Mouse (Mus musculus) spleen, postnatal 14 days (tissue): Measurements from ENCODE around the gene Ciz1.

Experiments used
- DNase-seq, 2 experiments: peaks; one replicate each; pipeline ENCODE4 v3.0.0; 2021 to 2022; ENCODE audit warnings: low spot score in 2 of 2

The Ciz1 gene

GRCm38 (mm10) chr2:32352151-32353006 is at the start of gene Ciz1:
Ciz1 (plus strand) TSS chr2:32352327.
- no peak for DNase-seq

DNA sequence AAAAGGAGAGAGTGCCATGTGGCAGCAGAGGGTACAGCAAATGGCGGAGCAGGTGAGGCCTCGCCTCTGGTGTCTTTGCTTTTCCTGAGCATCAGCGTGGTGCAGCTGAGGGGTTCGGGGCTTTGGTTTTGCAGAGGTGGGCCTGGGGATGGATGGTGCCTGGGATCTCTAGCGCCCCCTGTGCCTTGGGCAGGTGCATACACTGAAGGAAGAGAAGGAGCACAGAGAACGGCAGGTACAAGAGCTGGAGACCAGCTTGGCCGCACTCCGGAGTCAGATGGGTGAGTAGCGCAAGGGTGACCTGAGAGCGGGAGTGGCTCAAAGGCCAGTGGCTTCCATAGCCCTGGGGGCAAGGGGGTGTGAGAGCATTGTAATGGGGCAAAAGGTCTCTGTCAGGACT is 49.2 kb upstream of the Ciz1 start:
- no peak for DNase-seq

- peak in 1 of 2 experiments; percentile 45 for DNase-seq
Measured at GRCm38 (mm10) chr2:32304145-32304832, 47.8 kb upstream of the Ciz1 start.

DNA sequence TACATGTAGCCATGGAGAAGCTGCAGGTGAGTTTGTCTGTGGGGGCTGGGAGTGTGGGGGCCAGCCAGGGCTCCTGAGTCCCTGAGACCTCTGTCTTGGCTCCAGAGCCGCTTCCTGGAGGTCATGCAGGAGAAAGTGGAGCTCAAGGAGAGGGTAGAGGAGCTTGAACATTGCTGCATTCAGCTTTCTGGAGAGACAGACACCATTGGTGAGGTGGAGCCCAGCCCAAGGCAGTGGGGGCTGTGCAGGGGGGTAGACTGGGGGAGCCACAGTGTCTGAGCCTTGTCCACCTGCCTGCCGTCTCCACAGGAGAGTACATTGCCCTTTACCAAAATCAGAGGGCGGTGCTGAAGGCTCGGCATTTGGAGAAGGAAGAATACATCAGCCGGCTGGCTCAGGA is 46.5 kb upstream of the Ciz1 start:
- DNase-seq, result no peak

DNA sequence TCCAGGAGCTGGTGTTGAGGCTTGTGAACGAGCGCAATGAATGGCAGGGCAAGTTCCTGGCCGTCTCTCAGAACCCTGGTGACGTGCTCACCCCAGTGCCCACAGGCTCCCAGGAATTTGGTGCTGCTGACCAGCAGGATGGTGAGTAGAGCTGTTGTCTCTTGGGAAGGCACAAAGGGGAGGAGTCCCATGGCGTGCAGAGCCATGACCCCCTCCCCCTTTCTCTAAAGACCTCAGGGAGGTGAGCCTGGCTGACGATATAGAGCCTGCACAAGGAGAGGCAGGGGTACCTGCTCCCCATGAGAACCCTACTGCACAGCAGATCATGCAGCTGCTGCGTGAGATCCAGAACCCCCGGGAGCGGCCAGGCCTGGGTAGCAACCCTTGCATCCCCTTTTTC is 46.0 kb upstream of the Ciz1 start:
- no peak for DNase-seq

DNA sequence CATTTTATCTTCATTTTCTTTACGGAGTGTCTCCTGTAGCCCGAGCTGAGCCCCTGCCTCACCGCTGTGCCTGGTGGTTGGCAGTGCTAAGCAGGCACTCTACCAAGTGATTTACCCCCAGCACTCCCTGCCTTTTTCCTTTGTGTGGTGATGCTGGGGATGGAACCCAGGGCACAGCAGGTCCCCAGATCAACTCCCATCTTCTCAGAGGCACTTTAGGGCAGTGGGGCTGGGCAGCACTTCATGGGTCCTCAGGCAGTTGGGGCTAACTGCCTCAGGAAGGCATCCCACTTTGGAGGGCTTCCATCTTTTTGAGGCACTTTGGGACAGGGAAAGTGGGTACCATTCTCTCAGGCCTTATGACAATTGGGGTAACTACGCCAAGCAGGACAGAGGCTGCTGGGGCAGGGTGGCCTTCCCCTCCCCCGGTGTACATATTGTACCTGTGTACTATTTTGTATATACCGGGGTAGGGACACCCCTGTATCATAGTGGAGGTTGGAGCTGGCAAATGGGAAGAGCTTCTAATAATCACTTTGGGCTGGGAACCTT is 44.8 kb upstream of the Ciz1 start:
- DNase-seq, result no peak

- peak in 1 of 2 experiments; percentile 44 for DNase-seq
Measured at GRCm38 (mm10) chr2:32307941-32308760, 44.0 kb upstream of the Ciz1 start.

GRCm38 (mm10) chr2:32308870-32309568 is 43.1 kb upstream of the Ciz1 start:
- no peak for DNase-seq

- no peak for DNase-seq
Measured at GRCm38 (mm10) chr2:32310096-32310845, 41.9 kb upstream of the Ciz1 start.

DNA sequence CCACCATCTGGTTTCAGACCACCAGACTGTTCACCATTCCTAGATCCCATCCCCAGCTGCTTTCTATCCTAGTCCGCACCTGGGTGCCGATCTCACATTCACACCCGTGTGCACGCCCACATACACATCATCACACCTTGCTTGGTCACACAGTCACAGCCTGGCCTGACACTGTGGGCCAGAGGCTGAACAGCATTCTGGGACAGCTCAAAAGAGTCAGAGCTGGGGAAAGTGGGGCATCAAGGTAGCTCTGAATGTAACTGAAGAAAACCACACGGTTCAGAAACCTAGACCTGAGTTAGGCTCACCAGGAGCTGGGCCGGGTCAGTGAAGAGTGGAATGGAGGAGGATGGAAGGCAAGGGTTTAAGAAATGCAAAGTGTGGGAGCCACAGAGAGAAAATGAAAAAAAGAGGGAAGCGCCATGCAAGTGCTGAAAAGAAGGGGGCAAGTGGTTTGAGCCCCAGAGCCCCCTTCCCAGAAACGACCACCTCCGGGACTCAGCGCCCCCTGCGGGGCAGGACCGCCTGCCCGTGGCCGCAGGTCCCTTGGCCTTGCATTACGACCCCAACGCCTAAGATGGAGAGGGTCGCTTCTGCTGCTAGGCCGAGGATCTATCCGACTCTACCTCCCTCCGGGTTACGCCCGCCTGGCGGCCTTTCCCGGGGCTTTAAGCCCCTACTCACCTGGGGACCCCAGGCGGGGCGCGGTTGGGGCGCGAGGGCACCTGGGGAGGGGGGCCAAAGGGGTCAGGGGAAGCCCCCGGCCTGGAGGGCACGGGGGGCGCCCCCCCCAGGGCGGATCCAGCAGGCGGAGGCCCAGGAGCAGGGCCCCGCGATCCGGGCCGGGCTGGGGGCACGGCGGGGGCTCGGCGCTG is 40.4 kb upstream of the Ciz1 start:
- DNase-seq, result no peak

GRCm38 (mm10) chr2:32312318-32312964 is 39.7 kb upstream of the Ciz1 start:
- peak; percentile 65 to 76 for DNase-seq

DNA sequence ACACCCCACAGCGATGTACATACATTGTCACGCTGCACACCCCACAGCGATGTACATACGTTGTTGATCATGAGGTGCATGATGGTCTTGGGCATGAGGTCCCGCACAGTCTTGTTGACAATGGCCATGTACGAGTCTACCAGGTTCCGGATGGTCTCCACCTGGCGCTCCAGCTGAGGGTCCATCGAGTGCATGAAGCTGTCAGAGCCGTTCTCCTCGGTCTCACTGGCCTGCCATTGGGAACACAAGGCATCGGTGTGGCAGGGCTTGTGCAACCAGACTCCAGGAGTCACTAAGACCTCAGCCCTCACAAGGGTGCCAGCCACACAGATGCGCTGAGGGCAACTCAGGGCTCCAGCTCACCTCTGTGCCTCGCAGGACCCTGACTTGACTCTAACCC is 37.3 kb upstream of the Ciz1 start:
- no peak for DNase-seq

GRCm38 (mm10) chr2:32315751-32316150 is 36.4 kb upstream of the Ciz1 start:
- DNase-seq, result no peak

GRCm38 (mm10) chr2:32316887-32317656 is 35.1 kb upstream of the Ciz1 start:
- no peak for DNase-seq

GRCm38 (mm10) chr2:32317791-32318417 is 34.2 kb upstream of the Ciz1 start:
- DNase-seq, result no peak

- no peak for DNase-seq
Measured at GRCm38 (mm10) chr2:32318709-32319585, 33.2 kb upstream of the Ciz1 start.
